Mouse (Mus musculus): ENCODE data around the gene Zdhhc22. TPM values are rescaled to one million over a fixed set of nuclear protein-coding genes. Genes with fewer than 3 reads are reported as not detected.

Zdhhc22 gene
- polyA plus RNA-seq, 1 experiment from 2014 or later: 0.15 TPM

DNA sequence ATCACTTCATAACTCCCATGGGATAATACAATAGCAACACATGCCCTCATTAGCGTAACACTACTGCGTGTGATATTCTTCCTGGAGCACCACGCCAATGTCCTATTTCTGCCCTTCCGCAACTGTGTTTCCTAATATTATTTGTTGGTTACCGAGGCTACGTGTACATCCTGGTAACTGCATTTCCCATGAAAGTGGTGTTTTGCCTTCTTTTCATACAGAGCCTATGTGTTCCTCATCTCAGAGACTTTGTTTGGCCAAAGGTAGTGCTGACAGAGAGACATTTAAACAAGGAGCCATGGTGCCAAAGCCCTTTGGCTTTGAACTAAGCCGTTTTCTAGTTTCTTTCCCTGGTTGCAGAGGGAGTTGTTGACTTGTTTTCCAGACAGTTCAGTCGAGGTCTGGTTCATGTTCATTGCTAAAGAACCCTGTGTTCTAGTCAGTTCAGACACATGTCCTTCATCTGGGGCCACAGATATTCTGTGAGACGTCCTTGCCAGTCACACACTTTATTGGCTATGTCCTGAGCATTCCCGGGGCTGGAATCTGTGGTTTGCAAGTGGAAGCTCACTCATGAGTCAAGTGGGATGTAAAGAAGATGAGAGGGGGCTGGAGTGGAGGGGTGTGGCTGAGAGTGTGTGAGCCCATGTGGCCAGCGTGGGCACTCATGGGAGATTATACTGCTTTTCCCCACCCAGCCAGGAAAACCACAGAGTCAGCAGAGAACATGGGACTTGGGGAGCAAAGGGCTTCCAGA is 53.5 kb downstream of the Zdhhc22 start:
- no peak overlapping the region for H3K4me3 ChIP-seq (ENCODE audit: low read length)
- WGBS: 67% methylated on average over 11 of the region's 11 CpGs
- H3K27ac ChIP-seq (ENCODE audit: low read length): no peak overlapping the region
- no peak overlapping the region for H3K4me2 ChIP-seq (ENCODE audit: low read depth, low read length)
- H3K4me1 ChIP-seq (replicated peaks; ENCODE audit: control insufficient read depth, insufficient read depth, low read length): peaks cover 12% of the 10 kb centered on the region
- no peaks in the 10 kb centered on the region for H3K9me3 ChIP-seq (ENCODE audit: control insufficient read depth, low read length)
- H3K36me3 ChIP-seq (ENCODE audit: control insufficient read depth, insufficient read depth, low read length): no peaks in the 10 kb centered on the region
- no peak overlapping the region for H3K9ac ChIP-seq (ENCODE audit: low read length)
- H3K27me3 ChIP-seq (ENCODE audit: control insufficient read depth, insufficient read depth, low read depth, low read length): no peaks in the 10 kb centered on the region
- ATAC-seq (ENCODE audit: low read depth): 0 out of 2 replicates have a peak, but pooled peaks have one; percentile 55

- H3K9ac ChIP-seq (ENCODE audit: low read length): no peak overlapping the region
- H3K36me3 ChIP-seq (ENCODE audit: control insufficient read depth, insufficient read depth, low read length): no peaks in the 10 kb centered on the region
- H3K27me3 ChIP-seq (ENCODE audit: control insufficient read depth, insufficient read depth, low read depth, low read length): no peaks in the 10 kb centered on the region
- no peak overlapping the region for H3K27ac ChIP-seq (ENCODE audit: low read length)
- no peaks in the 10 kb centered on the region for H3K9me3 ChIP-seq (ENCODE audit: control insufficient read depth, low read length)
- no peak overlapping the region for H3K4me2 ChIP-seq (ENCODE audit: low read depth, low read length)
- no peak for ATAC-seq (ENCODE audit: low read depth)
- H3K4me3 ChIP-seq (ENCODE audit: low read length): no peak overlapping the region
- peaks cover 11% of the 10 kb centered on the region for H3K4me1 ChIP-seq (replicated peaks; ENCODE audit: control insufficient read depth, insufficient read depth, low read length)
- WGBS: 82% methylated on average over 8 of the region's 8 CpGs
These were observed 54.4 kb downstream of the Zdhhc22 start for GRCm38 (mm10) chr12:86935692-86936282.

GRCm38 (mm10) chr12:86934748-86935147 is 55.5 kb downstream of the Zdhhc22 start:
- WGBS: 24% methylated on average over 1 of the region's 1 CpGs
- no peak overlapping the region for H3K9ac ChIP-seq (ENCODE audit: low read length)
- no peaks in the 10 kb centered on the region for H3K36me3 ChIP-seq (ENCODE audit: control insufficient read depth, insufficient read depth, low read length)
- no peak overlapping the region for H3K4me2 ChIP-seq (ENCODE audit: low read depth, low read length)
- peaks cover 11% of the 10 kb centered on the region for H3K4me1 ChIP-seq (replicated peaks; ENCODE audit: control insufficient read depth, insufficient read depth, low read length)
- no peak for ATAC-seq (ENCODE audit: low read depth)
- H3K9me3 ChIP-seq (ENCODE audit: control insufficient read depth, low read length): no peaks in the 10 kb centered on the region
- no peak overlapping the region for H3K27ac ChIP-seq (ENCODE audit: low read length)
- H3K27me3 ChIP-seq (ENCODE audit: control insufficient read depth, insufficient read depth, low read depth, low read length): no peaks in the 10 kb centered on the region
- H3K4me3 ChIP-seq (ENCODE audit: low read length): no peak overlapping the region

- H3K36me3 ChIP-seq (ENCODE audit: control insufficient read depth, insufficient read depth, low read length): no peaks in the 10 kb centered on the region
- H3K4me2 ChIP-seq (ENCODE audit: low read depth, low read length): 0 out of 2 replicates have a peak overlapping the region, but pooled peaks have one; percentile 7
- no peaks in the 10 kb centered on the region for H3K9me3 ChIP-seq (ENCODE audit: control insufficient read depth, low read length)
- H3K4me1 ChIP-seq (replicated peaks; ENCODE audit: control insufficient read depth, insufficient read depth, low read length): peaks cover 11% of the 10 kb centered on the region
- H3K27ac ChIP-seq (ENCODE audit: low read length): no peak overlapping the region
- H3K4me3 ChIP-seq (ENCODE audit: low read length): no peak overlapping the region
- ATAC-seq (ENCODE audit: low read depth): peak; percentile 39
- 47% methylated on average over 6 of the region's 6 CpGs for WGBS
- H3K27me3 ChIP-seq (ENCODE audit: control insufficient read depth, insufficient read depth, low read depth, low read length): no peaks in the 10 kb centered on the region
- H3K9ac ChIP-seq (ENCODE audit: low read length): no peak overlapping the region
These were observed 57.7 kb downstream of the Zdhhc22 start for GRCm38 (mm10) chr12:86932575-86932952.

GRCm38 (mm10) chr12:86931919-86932574 is 58.2 kb downstream of the Zdhhc22 start:
- WGBS: 13% methylated on average over 7 of the region's 7 CpGs
- Histone ChIP-seq H3K27ac (ENCODE audit: low read length) (no peak overlapping the region), H3K36me3 (ENCODE audit: control insufficient read depth, insufficient read depth, low read length) (no peaks in the 10 kb centered on the region), H3K27me3 (ENCODE audit: control insufficient read depth, insufficient read depth, low read depth, low read length) (no peaks in the 10 kb centered on the region), H3K4me1 (replicated peaks; ENCODE audit: control insufficient read depth, insufficient read depth, low read length) (peaks cover 11% of the 10 kb centered on the region), H3K9ac (ENCODE audit: low read length) (no peak overlapping the region), H3K4me2 (ENCODE audit: low read depth, low read length) (0 out of 2 replicates have a peak overlapping the region, but pooled peaks have one; percentile 7), H3K4me3 (ENCODE audit: low read length) (no peak overlapping the region), H3K9me3 (ENCODE audit: control insufficient read depth, low read length) (no peaks in the 10 kb centered on the region)
- ATAC-seq (ENCODE audit: low read depth): peak; percentile 67

DNA sequence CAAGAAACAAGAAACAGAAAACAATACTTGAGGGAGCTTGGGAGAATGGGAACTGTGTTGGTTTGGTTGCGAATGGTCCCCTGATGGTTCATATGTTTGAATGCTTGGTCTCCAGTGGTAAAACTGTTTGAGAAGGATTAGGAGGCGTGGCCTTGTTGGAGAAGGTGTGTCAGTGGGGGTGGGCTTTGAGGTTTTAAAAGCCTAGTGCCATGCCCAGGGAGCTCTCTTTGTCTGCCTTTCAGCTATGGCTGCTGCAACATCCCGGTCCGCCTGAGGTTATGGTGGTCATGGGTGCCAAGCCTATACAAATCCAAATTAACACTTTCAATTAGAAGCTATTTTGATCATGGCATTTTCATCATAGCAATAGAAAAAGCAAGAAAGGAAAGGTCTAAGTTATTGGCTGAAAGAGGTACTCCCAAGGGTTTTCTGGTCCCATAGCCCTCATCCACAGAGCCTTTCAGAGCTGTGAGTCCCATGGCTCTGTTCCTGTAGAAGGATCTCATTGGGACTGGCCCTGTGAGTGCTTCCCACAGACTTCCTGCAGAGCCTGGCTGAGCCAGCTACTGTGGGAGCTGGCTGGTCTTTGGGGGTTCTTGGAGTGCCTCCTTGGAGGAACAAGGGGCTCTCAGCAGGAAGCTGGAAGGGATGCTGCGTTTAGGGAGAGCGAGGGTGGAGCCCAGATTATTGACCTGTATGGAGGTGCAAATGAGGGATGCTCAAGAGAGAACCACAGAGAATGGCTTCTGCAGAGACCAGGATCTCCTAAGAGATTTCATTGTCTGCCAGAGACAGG is 59.1 kb downstream of the Zdhhc22 start:
- Histone ChIP-seq H3K36me3 (ENCODE audit: control insufficient read depth, insufficient read depth, low read length) (no peaks in the 10 kb centered on the region), H3K4me2 (ENCODE audit: low read depth, low read length) (no peak overlapping the region), H3K9ac (ENCODE audit: low read length) (no peak overlapping the region), H3K4me1 (replicated peaks; ENCODE audit: control insufficient read depth, insufficient read depth, low read length) (peaks cover 11% of the 10 kb centered on the region), H3K9me3 (ENCODE audit: control insufficient read depth, low read length) (no peaks in the 10 kb centered on the region), H3K4me3 (ENCODE audit: low read length) (no peak overlapping the region), H3K27me3 (ENCODE audit: control insufficient read depth, insufficient read depth, low read depth, low read length) (no peaks in the 10 kb centered on the region), H3K27ac (ENCODE audit: low read length) (no peak overlapping the region)
- 74% methylated on average over 6 of the region's 6 CpGs for WGBS
- ATAC-seq (ENCODE audit: low read depth): no peak

Small RNA genes within 50 kb of the gene (microRNA-seq; reads per million reads assigned to microRNA genes)
- not detected for gene Gm25847

Other genes starting within 250 kb of the Zdhhc22 start
- gene Irf2bpl, start 105.6 kb downstream of the Zdhhc22 start, polyA plus RNA-seq (2015; fragmentation: Nextera tagmentation; extraction: Ambion mirVana): 28.8 and 34.2 TPM in 2 replicates
- 18.9 and 20.2 TPM in 2 replicates for gene Cipc, start 43.4 kb downstream of the Zdhhc22 start, polyA plus RNA-seq (2015; fragmentation: Nextera tagmentation; extraction: Ambion mirVana)
- gene Tmem63c, start 30.9 kb upstream of the Zdhhc22 start, polyA plus RNA-seq (2015; fragmentation: Nextera tagmentation; extraction: Ambion mirVana): 0.13 TPM in 1 of 2 replicates, not detected in the other
- gene Ngb, start 112.1 kb upstream of the Zdhhc22 start, polyA plus RNA-seq (2015; fragmentation: Nextera tagmentation; extraction: Ambion mirVana): 6.4 and 6.6 TPM in 2 replicates
- gene Gstz1, start 156.7 kb upstream of the Zdhhc22 start, polyA plus RNA-seq (2015; fragmentation: Nextera tagmentation; extraction: Ambion mirVana): 42.6 and 44.2 TPM in 2 replicates
- gene Pomt2, start 157.5 kb upstream of the Zdhhc22 start, polyA plus RNA-seq (2015; fragmentation: Nextera tagmentation; extraction: Ambion mirVana): 15.6 and 15.9 TPM in 2 replicates
- 1.5 and 1.8 TPM in 2 replicates for gene Samd15, start 209.3 kb upstream of the Zdhhc22 start, polyA plus RNA-seq (2015; fragmentation: Nextera tagmentation; extraction: Ambion mirVana)
- 2.4 and 2.7 TPM in 2 replicates for gene Tmed8, start 210.0 kb upstream of the Zdhhc22 start, polyA plus RNA-seq (2015; fragmentation: Nextera tagmentation; extraction: Ambion mirVana)
- gene Noxred1, start 248.3 kb upstream of the Zdhhc22 start, polyA plus RNA-seq (2015; fragmentation: Nextera tagmentation; extraction: Ambion mirVana): 0.55 and 0.57 TPM in 2 replicates

Data from lung, embryonic 16.5 days (tissue).